Mouse (Mus musculus): ENCODE results near the gene Mtmr6.

Mtmr6 gene

GRCm38 (mm10) chr14:60295531-60295930 is 30.5 kb downstream of the Mtmr6 start:
- no peak for DNase-seq (ENCODE audit: low spot score in 2 of 2)

GRCm38 (mm10) chr14:60300224-60300991 is 35.4 kb downstream of the Mtmr6 start:
- DNase-seq (ENCODE audit: low spot score in 2 of 2): no peak

- no peak for DNase-seq (ENCODE audit: low spot score in 2 of 2)
Observed at GRCm38 (mm10) chr14:60301024-60301423, 36.0 kb downstream of the Mtmr6 start.

GRCm38 (mm10) chr14:60302441-60302840 is 37.4 kb downstream of the Mtmr6 start:
- DNase-seq (ENCODE audit: low spot score in 2 of 2): no peak

GRCm38 (mm10) chr14:60304441-60305220 is 39.6 kb downstream of the Mtmr6 start:
- no peak for DNase-seq (ENCODE audit: low spot score in 2 of 2)

GRCm38 (mm10) chr14:60308113-60308512 is 43.1 kb downstream of the Mtmr6 start:
- no peak for DNase-seq (ENCODE audit: low spot score in 2 of 2)

- DNase-seq (ENCODE audit: low spot score in 2 of 2): no peak
Observed at GRCm38 (mm10) chr14:60310691-60311090, 45.7 kb downstream of the Mtmr6 start.

GRCm38 (mm10) chr14:60319231-60319630 is 54.2 kb downstream of the Mtmr6 start:
- DNase-seq (ENCODE audit: low spot score in 2 of 2): peak in 1 of 2 experiments; percentile 10

GRCm38 (mm10) chr14:60320813-60321212 is 55.8 kb downstream of the Mtmr6 start:
- DNase-seq (ENCODE audit: low spot score in 2 of 2): peak in 1 of 2 experiments; percentile 32

GRCm38 (mm10) chr14:60340001-60340400 is 75.0 kb downstream of the Mtmr6 start:
- DNase-seq (ENCODE audit: low spot score in 2 of 2): peak in 1 of 2 experiments; percentile 33

- peak in 1 of 2 experiments; percentile 44 for DNase-seq (ENCODE audit: low spot score in 2 of 2)
Observed at GRCm38 (mm10) chr14:60340570-60340969, 75.5 kb downstream of the Mtmr6 start.

GRCm38 (mm10) chr14:60345326-60345876 is 80.4 kb downstream of the Mtmr6 start:
- DNase-seq (ENCODE audit: low spot score in 2 of 2): peak; percentile 6 to 51
